Mouse (Mus musculus) stomach, postnatal 0 days (tissue): ENCODE data around the gene Lgr4.

Source experiments
- CTCF ChIP-seq: IDR thresholded peaks from 2 replicates; pipeline ENCODE4 v1.5.1; 2016; ENCODE audit warnings: antibody characterized with exemption, low read depth, mild to moderate bottlenecking, moderate library complexity
- EP300 ChIP-seq: optimal IDR thresholded peaks from 2 replicates; pipeline ENCODE3; 2016; ENCODE audit warnings: antibody characterized with exemption

GRCm38 (mm10) chr2:110058424-110058823 is 141.0 kb downstream of the Lgr4 start:
- TF ChIP-seq CTCF: no peak
- TF ChIP-seq EP300: no peak
